Mouse (Mus musculus): ENCODE results near the gene Trim26. TPM values are rescaled to one million over a fixed set of nuclear protein-coding genes. Genes with fewer than 3 reads are reported as not detected.

Trim26 gene
- polyA plus RNA-seq, 1 experiment from 2014 or later = 48.0 TPM

- Histone ChIP-seq H3K9me3 (no peaks in the 10 kb centered on the region), H3K4me2 (peak overlapping the region; percentile 60), H3K27me3 (no peaks in the 10 kb centered on the region), H3K9ac (no peak overlapping the region), H3K4me3 (peak overlapping the region; percentile 73), H3K27ac (replicated peaks) (peak overlapping the region; percentile 95), H3K4me1 (replicated peaks) (peaks cover 27% of the 10 kb centered on the region), H3K36me3 (no peaks in the 10 kb centered on the region; the same call in 1 of the 2 replicates)
- 36% methylated on average over 12 of the region's 12 CpGs for WGBS
- ATAC-seq (ENCODE audit: low read depth) = peak; percentile 12; the same call in 1 of the 2 replicates
Observed at GRCm38 (mm10) chr17:36835591-36836426, 1.1 kb upstream of the Trim26 start.

DNA sequence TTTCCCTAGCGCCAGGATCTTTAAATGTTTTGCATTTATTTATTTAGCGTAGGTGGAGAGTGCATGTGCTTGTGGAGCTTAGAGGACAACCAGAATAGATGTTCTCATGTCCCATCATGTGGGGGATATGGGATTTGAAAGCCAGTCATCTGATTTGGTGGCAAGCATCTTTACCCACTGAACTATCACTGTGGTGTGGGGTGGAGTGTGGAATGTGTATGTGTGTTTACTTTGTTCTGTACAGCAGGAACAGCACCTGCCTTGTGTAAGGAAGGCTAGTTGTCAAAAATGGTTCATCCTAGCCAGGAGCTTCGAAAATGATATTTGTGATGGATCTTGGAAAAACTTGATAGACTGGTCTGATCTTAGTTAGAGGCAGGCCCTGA lies 514 bp upstream of the Trim26 start:
- peak overlapping the region; percentile 92 for H3K9ac ChIP-seq
- no peaks in the 10 kb centered on the region for H3K27me3 ChIP-seq
- peak overlapping the region; percentile 60 for H3K4me2 ChIP-seq
- ATAC-seq (ENCODE audit: low read depth) = peak; percentile 49
- H3K27ac ChIP-seq (replicated peaks) = peak overlapping the region; percentile 95
- no peaks in the 10 kb centered on the region for H3K9me3 ChIP-seq
- H3K4me3 ChIP-seq = peak overlapping the region; percentile 73
- WGBS = 18% methylated on average over 3 of the region's 3 CpGs
- H3K4me1 ChIP-seq (replicated peaks) = peaks cover 27% of the 10 kb centered on the region
- no peaks in the 10 kb centered on the region; the same call in 1 of the 2 replicates for H3K36me3 ChIP-seq

DNA sequence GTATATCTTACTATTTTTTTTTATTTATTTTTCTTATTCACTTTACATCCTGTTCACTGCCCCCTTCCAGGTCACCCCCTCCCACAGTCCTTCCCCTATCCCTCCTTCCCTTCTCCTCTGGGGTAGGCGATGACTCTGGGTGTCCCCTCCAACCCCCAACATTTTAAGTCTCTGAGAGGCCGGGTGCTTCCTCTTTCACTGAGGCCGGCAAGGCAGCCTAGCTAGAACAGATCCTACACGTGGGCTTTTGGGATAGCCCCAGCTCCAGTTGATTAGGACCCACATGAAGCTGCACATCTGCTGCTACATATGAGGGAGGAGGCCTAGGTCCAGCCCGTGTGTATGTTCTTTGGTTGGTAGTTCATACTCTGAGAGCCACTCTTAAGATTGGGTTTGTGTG lies 2.1 kb downstream of the Trim26 start:
- 86% methylated on average over 5 of the region's 5 CpGs for WGBS
- Histone ChIP-seq H3K9me3 (no peaks in the 10 kb centered on the region), H3K4me2 (no peak overlapping the region), H3K27me3 (no peaks in the 10 kb centered on the region), H3K27ac (replicated peaks) (no peak overlapping the region), H3K9ac (0 out of 2 replicates have a peak overlapping the region, but pooled peaks have one; percentile 31), H3K4me3 (no peak overlapping the region), H3K4me1 (replicated peaks) (peaks cover 27% of the 10 kb centered on the region), H3K36me3 (peaks cover 3% of the 10 kb centered on the region; the same call in 1 of the 2 replicates)
- no peak for ATAC-seq (ENCODE audit: low read depth)

DNA sequence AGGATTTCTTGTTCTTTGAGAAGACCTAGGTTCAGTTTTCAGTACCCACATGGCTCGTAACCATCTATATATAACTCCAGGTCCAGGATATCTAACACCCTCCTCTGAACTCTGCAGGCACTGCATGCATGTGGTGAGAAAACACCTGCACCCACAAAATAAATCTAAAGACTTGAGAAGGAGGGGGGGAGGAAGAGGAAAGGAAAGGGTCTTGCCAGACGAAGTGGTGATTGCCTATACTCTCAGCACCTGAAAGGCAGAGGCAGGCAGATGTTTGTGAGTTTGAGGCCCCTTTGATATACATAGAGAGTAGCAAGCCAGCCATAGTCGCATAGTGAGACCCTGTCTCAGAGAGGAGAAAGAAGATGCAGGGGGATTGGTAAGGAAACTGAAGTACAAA lies 3.0 kb downstream of the Trim26 start:
- no peak overlapping the region for H3K9ac ChIP-seq
- no peak for ATAC-seq (ENCODE audit: low read depth)
- peaks cover 3% of the 10 kb centered on the region; the same call in 1 of the 2 replicates for H3K36me3 ChIP-seq
- H3K4me1 ChIP-seq (replicated peaks) = peaks cover 30% of the 10 kb centered on the region
- H3K27ac ChIP-seq (replicated peaks) = no peak overlapping the region
- H3K4me3 ChIP-seq = no peak overlapping the region
- no peaks in the 10 kb centered on the region for H3K9me3 ChIP-seq
- whole genome bisulfite sequencing = 80% methylated on average over 3 of the region's 3 CpGs
- no peak overlapping the region for H3K4me2 ChIP-seq
- H3K27me3 ChIP-seq = no peaks in the 10 kb centered on the region

GRCm38 (mm10) chr17:36840961-36841445 lies 4.1 kb downstream of the Trim26 start:
- Histone ChIP-seq H3K9ac (no peak overlapping the region), H3K4me1 (replicated peaks) (peaks cover 29% of the 10 kb centered on the region), H3K27ac (replicated peaks) (no peak overlapping the region), H3K4me2 (no peak overlapping the region), H3K4me3 (no peak overlapping the region), H3K9me3 (no peaks in the 10 kb centered on the region), H3K36me3 (peaks cover 3% of the 10 kb centered on the region; the same call in 1 of the 2 replicates), H3K27me3 (no peaks in the 10 kb centered on the region)
- ATAC-seq (ENCODE audit: low read depth) = no peak

GRCm38 (mm10) chr17:36843696-36844095 lies 6.8 kb downstream of the Trim26 start:
- no peak overlapping the region for H3K4me2 ChIP-seq
- no peak overlapping the region for H3K27ac ChIP-seq (replicated peaks)
- WGBS = 83% methylated on average over 7 of the region's 7 CpGs
- no peak overlapping the region for H3K9ac ChIP-seq
- peaks cover 9% of the 10 kb centered on the region for H3K4me1 ChIP-seq (replicated peaks)
- H3K9me3 ChIP-seq = no peaks in the 10 kb centered on the region
- no peak overlapping the region for H3K4me3 ChIP-seq
- no peak for ATAC-seq (ENCODE audit: low read depth)
- no peaks in the 10 kb centered on the region for H3K27me3 ChIP-seq
- peaks cover 11% of the 10 kb centered on the region; the same call in 1 of the 2 replicates for H3K36me3 ChIP-seq

- H3K4me3 ChIP-seq = no peak overlapping the region
- no peak for ATAC-seq (ENCODE audit: low read depth)
- no peak overlapping the region for H3K9ac ChIP-seq
- no peaks in the 10 kb centered on the region for H3K27me3 ChIP-seq
- peaks cover 8% of the 10 kb centered on the region; the same call in 1 of the 2 replicates for H3K4me1 ChIP-seq (replicated peaks)
- no peak overlapping the region for H3K27ac ChIP-seq (replicated peaks)
- H3K9me3 ChIP-seq = no peaks in the 10 kb centered on the region
- peaks cover 11% of the 10 kb centered on the region; the same call in 1 of the 2 replicates for H3K36me3 ChIP-seq
- H3K4me2 ChIP-seq = no peak overlapping the region
Observed at GRCm38 (mm10) chr17:36844286-36844719, 7.4 kb downstream of the Trim26 start.

DNA sequence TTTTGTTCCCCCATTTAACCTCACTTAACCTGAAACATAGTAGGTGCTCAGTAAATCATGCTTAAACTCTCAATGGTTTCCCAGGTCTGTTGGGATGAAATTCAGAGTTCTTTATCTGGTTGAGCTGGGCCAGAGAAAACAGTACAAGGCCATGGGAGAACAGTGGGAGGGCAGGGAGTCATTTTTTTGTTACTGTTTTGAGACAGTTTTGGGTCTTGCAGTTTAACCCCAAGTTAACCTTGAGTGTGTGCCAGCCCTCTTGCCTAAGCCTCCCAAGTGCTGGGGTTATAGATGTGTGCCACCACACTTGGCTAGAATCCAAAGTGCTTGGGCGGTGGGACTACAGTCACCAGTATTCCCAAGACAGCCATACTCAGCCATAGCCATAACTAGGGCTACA lies 7.8 kb downstream of the Trim26 start:
- H3K36me3 ChIP-seq = peaks cover 11% of the 10 kb centered on the region; the same call in 1 of the 2 replicates
- ATAC-seq (ENCODE audit: low read depth) = no peak
- H3K27ac ChIP-seq (replicated peaks) = no peak overlapping the region
- H3K4me1 ChIP-seq (replicated peaks) = peaks cover 8% of the 10 kb centered on the region; the same call in 1 of the 2 replicates
- H3K9me3 ChIP-seq = no peaks in the 10 kb centered on the region
- H3K4me2 ChIP-seq = no peak overlapping the region
- H3K9ac ChIP-seq = no peak overlapping the region
- H3K4me3 ChIP-seq = no peak overlapping the region
- H3K27me3 ChIP-seq = no peaks in the 10 kb centered on the region
- WGBS = 40% methylated on average over 1 of the region's 1 CpGs

DNA sequence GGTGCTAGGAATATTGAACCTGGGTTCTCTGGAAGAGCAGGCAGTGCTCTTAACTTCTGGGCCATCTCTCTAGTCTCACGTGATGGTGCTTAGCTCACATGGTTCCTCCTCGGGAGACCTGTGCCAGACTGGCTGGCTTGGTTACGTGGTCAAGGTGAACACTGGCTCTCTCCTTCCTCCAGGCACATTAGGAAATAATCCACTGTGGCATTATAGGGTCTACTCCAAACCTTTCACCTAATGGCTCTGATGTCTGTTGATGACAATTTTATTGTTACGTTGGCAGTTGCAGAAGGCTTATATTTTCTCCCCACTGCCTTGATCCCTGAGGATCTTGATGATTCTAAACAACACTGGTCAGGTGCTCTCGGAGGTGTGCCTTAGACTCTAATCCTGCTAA lies 12.0 kb downstream of the Trim26 start:
- Histone ChIP-seq H3K27me3 (no peaks in the 10 kb centered on the region), H3K9me3 (no peaks in the 10 kb centered on the region), H3K9ac (no peak overlapping the region), H3K27ac (replicated peaks) (no peak overlapping the region), H3K36me3 (peaks cover 44% of the 10 kb centered on the region), H3K4me1 (replicated peaks) (0 out of 2 replicates have a peak, but pooled peaks cover 8% of the 10 kb centered on the region), H3K4me2 (no peak overlapping the region), H3K4me3 (no peak overlapping the region)
- 85% methylated on average over 5 of the region's 5 CpGs for WGBS
- no peak for ATAC-seq (ENCODE audit: low read depth)

GRCm38 (mm10) chr17:36849992-36850391 lies 13.1 kb downstream of the Trim26 start:
- Histone ChIP-seq H3K36me3 (peaks cover 55% of the 10 kb centered on the region), H3K4me1 (replicated peaks) (0 out of 2 replicates have a peak, but pooled peaks cover 4% of the 10 kb centered on the region), H3K9ac (no peak overlapping the region), H3K4me2 (no peak overlapping the region), H3K27ac (replicated peaks) (no peak overlapping the region), H3K9me3 (no peaks in the 10 kb centered on the region), H3K27me3 (no peaks in the 10 kb centered on the region), H3K4me3 (no peak overlapping the region)
- ATAC-seq (ENCODE audit: low read depth) = no peak
- WGBS = 99% methylated on average over 2 of the region's 2 CpGs

DNA sequence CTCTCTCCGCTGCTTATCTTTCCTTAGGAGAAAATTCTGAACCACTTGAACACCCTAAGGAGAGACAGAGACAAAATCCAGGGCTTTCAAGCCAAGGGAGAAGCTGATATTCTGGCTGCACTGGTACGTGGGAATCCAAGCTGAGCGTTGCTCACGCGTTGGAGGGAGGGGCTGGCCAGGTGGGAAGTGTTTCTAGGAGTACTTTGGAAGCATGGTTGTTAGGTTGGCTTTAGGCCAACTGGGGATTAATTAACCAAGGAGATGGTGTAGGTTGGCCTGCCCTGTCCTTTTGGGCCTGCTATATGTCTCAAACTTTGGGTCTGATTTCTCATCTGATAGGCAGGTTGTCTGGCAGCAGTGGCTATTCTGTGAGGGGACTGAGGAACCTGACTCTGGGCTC lies 14.3 kb downstream of the Trim26 start:
- no peak overlapping the region for H3K4me3 ChIP-seq
- ATAC-seq (ENCODE audit: low read depth) = no peak
- H3K36me3 ChIP-seq = peaks cover 63% of the 10 kb centered on the region
- no peak overlapping the region for H3K4me2 ChIP-seq
- no peaks in the 10 kb centered on the region for H3K9me3 ChIP-seq
- no peak overlapping the region for H3K9ac ChIP-seq
- 0 out of 2 replicates have a peak, but pooled peaks cover 4% of the 10 kb centered on the region for H3K4me1 ChIP-seq (replicated peaks)
- no peaks in the 10 kb centered on the region for H3K27me3 ChIP-seq
- WGBS = 91% methylated on average over 5 of the region's 5 CpGs
- H3K27ac ChIP-seq (replicated peaks) = no peak overlapping the region

DNA sequence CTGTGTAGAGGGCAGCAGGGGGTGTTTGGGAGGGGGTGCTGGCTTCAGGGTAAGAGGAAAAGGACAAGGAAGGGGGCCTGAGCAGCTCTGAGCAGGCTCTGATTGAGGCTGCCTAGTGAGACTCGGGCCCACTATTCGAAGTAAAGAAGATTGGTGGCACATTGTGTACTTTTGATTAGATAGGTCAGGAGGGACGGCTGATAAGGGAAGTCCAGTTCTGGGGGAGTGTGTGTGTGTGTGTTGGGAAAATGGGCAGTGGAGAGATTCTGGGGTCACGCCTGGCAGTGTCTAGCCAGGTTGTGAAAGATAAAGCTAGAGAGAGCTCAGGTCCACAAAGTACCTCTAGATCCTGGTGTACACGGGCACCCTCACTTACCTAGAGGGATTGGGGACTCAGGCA lies 14.7 kb downstream of the Trim26 start:
- Histone ChIP-seq H3K27ac (replicated peaks) (no peak overlapping the region), H3K9me3 (no peaks in the 10 kb centered on the region), H3K27me3 (no peaks in the 10 kb centered on the region), H3K4me2 (no peak overlapping the region), H3K9ac (no peak overlapping the region), H3K36me3 (peaks cover 64% of the 10 kb centered on the region), H3K4me1 (replicated peaks) (0 out of 2 replicates have a peak, but pooled peaks cover 4% of the 10 kb centered on the region), H3K4me3 (no peak overlapping the region)
- WGBS = 90% methylated on average over 5 of the region's 5 CpGs
- no peak for ATAC-seq (ENCODE audit: low read depth)
